Mouse (Mus musculus): ENCODE data around the gene Aurka. TPM values are rescaled to one million over a fixed set of nuclear protein-coding genes. Genes with fewer than 3 reads are reported as not detected.

Aurka gene
- total RNA-seq, 4 experiments from 2014 or later = 0.93 to 2.3 (median 1.8) TPM

GRCm38 (mm10) chr2:172381898-172382297 is 11.6 kb upstream of the Aurka start:
- DNase-seq (ENCODE audit: low spot score in 2 of 2) = no peak

- DNase-seq (ENCODE audit: low spot score in 2 of 2) = no peak
These were observed 11.0 kb upstream of the Aurka start for GRCm38 (mm10) chr2:172381341-172381740.

GRCm38 (mm10) chr2:172380513-172380912 is 10.2 kb upstream of the Aurka start:
- DNase-seq (ENCODE audit: low spot score in 2 of 2) = no peak

GRCm38 (mm10) chr2:172378332-172378731 is 8.0 kb upstream of the Aurka start:
- DNase-seq (ENCODE audit: low spot score in 2 of 2) = no peak

GRCm38 (mm10) chr2:172376999-172377515 is 6.7 kb upstream of the Aurka start:
- DNase-seq (ENCODE audit: low spot score in 2 of 2) = no peak

GRCm38 (mm10) chr2:172376551-172376950 is 6.2 kb upstream of the Aurka start:
- DNase-seq (ENCODE audit: low spot score in 2 of 2) = no peak

GRCm38 (mm10) chr2:172371258-172371657 is 923 bp upstream of the Aurka start:
- DNase-seq (ENCODE audit: low spot score in 2 of 2) = no peak

- no peak for DNase-seq (ENCODE audit: low spot score in 2 of 2)
These were observed 7.2 kb downstream of the Aurka start for GRCm38 (mm10) chr2:172363176-172363575.

GRCm38 (mm10) chr2:172355833-172356232 is 14.5 kb downstream of the Aurka start:
- no peak for DNase-seq (ENCODE audit: low spot score in 2 of 2)

- no peak for DNase-seq (ENCODE audit: low spot score in 2 of 2)
These were observed 15.6 kb downstream of the Aurka start for GRCm38 (mm10) chr2:172354761-172355160.

GRCm38 (mm10) chr2:172353218-172353617 is 17.1 kb downstream of the Aurka start:
- no peak for DNase-seq (ENCODE audit: low spot score in 2 of 2)

GRCm38 (mm10) chr2:172350773-172351172 is 19.6 kb downstream of the Aurka start:
- DNase-seq (ENCODE audit: low spot score in 2 of 2) = no peak

- no peak for DNase-seq (ENCODE audit: low spot score in 2 of 2)
These were observed 20.6 kb downstream of the Aurka start for GRCm38 (mm10) chr2:172349776-172350175.

- no peak for DNase-seq (ENCODE audit: low spot score in 2 of 2)
These were observed 21.9 kb downstream of the Aurka start for GRCm38 (mm10) chr2:172348297-172348950.

GRCm38 (mm10) chr2:172346933-172347611 is 23.3 kb downstream of the Aurka start:
- no peak for DNase-seq (ENCODE audit: low spot score in 2 of 2)

GRCm38 (mm10) chr2:172346034-172346929 is 24.1 kb downstream of the Aurka start:
- DNase-seq (ENCODE audit: low spot score in 2 of 2) = no peak

- DNase-seq (ENCODE audit: low spot score in 2 of 2) = peak; percentile 91 to 96
These were observed 25.0 kb downstream of the Aurka start, which contains the start of gene Fam210b for GRCm38 (mm10) chr2:172345258-172345738. Fam210b (plus strand) TSS chr2:172345565.

GRCm38 (mm10) chr2:172344669-172345068 is 25.7 kb downstream of the Aurka start:
- DNase-seq (ENCODE audit: low spot score in 2 of 2) = no peak

GRCm38 (mm10) chr2:172343751-172344150 is 26.6 kb downstream of the Aurka start:
- no peak for DNase-seq (ENCODE audit: low spot score in 2 of 2)

- DNase-seq (ENCODE audit: low spot score in 2 of 2) = no peak
These were observed 28.7 kb downstream of the Aurka start for GRCm38 (mm10) chr2:172341606-172342005.

GRCm38 (mm10) chr2:172340936-172341335 is 29.4 kb downstream of the Aurka start:
- no peak for DNase-seq (ENCODE audit: low spot score in 2 of 2)

Measured in left cerebral cortex, adult 8-10 months (tissue).